Mouse (Mus musculus) embryonic facial prominence, embryonic 11.5 days (tissue): ENCODE measurements around the gene Ntrk1. TPM values are rescaled to one million over a fixed set of nuclear protein-coding genes. Genes with fewer than 3 reads are reported as not detected.
A peak's percentile ranks its signal among the peaks of the same experiment; 100 is the strongest.

Experiments
- ATAC-seq: fragments of 200-750 bp; cut with Nextera tagmentation; replicated peaks from 2 replicates; pipeline ENCODE4 v1.8.0; 2017; ENCODE audit warnings: low read depth; ENCODE audit not compliant: insufficient number of reproducible peaks, low FRiP score, low TSS enrichment
- DNase-seq: peaks from one replicate; pipeline ENCODE4 v3.0.0-alpha.2; 2015; ENCODE audit warnings: low spot score
- H3K27ac ChIP-seq: fragments of 300-500 bp; sonication (generic); replicated peaks from 2 replicates; pipeline ENCODE4 v1.5.1; 2014; ENCODE audit warnings: mild to moderate bottlenecking, low read depth, low read length, control low read depth
- H3K27me3 ChIP-seq: fragments of 300-500 bp; sonication (generic); 2 replicates; pipeline ENCODE4 v1.6.1; 2014; ENCODE audit warnings: mild to moderate bottlenecking, low read length, moderate library complexity, mixed read lengths; ENCODE audit not compliant: control insufficient read depth, insufficient read depth
- H3K36me3 ChIP-seq: fragments of 300-500 bp; sonication (generic); replicated peaks from 2 replicates; pipeline ENCODE4 v1.6.1; 2014; ENCODE audit warnings: low read depth, mild to moderate bottlenecking, low read length, moderate library complexity, mixed read lengths; ENCODE audit not compliant: control insufficient read depth, insufficient read depth
- H3K4me1 ChIP-seq: fragments of 300-500 bp; sonication (generic); 2 replicates; pipeline ENCODE4 v1.6.1; 2014; ENCODE audit warnings: low read length, mixed read lengths; ENCODE audit not compliant: control insufficient read depth, insufficient read depth
- H3K4me2 ChIP-seq: fragments of 300-500 bp; sonication (generic); 2 replicates; pipeline ENCODE4 v1.6.1; 2014; ENCODE audit warnings: low read depth, mild to moderate bottlenecking, control low read depth, low read length, moderate library complexity
- H3K4me3 ChIP-seq: fragments of 300-500 bp; sonication (generic); 2 replicates; pipeline ENCODE4 v1.5.1; 2014; ENCODE audit warnings: low read depth, low read length, control low read depth
- H3K9ac ChIP-seq: fragments of 300-500 bp; sonication (generic); replicated peaks from 2 replicates; pipeline ENCODE4 v1.6.1; 2014; ENCODE audit warnings: mild to moderate bottlenecking, control low read depth, low read length
- H3K9me3 ChIP-seq: fragments of 300-500 bp; sonication (generic); replicated peaks from 2 replicates; pipeline ENCODE4 v1.6.1; 2016; ENCODE audit warnings: mild to moderate bottlenecking, low read length, inconsistent platforms, mixed read lengths; ENCODE audit not compliant: control insufficient read depth
- WGBS: fragments of 180-500 bp; shearing (Covaris S2); extraction: QIAGEN DNeasy Blood & Tissue Kit; methylation state at CpG from one replicate; pipeline ENCODE4 v1.1.7; 2014; 5-methylcytosine and 5-hydroxymethylcytosine counted together
- polyA plus RNA-seq: library from polyadenylated mRNA; unstranded; fragments of >200 nt; fragmentation: Nextera tagmentation; extraction: Ambion mirVana; gene quantifications from 2 replicates; pipeline ENCODE4 v1.2.1, GENCODE M21; 2014

Ntrk1 gene
- polyA plus RNA-seq, 1 experiment from 2014 or later: 7.4 TPM

GRCm38 (mm10) chr3:87748431-87748830 lies 46.5 kb downstream of the Ntrk1 start, which contains the start of gene Lrrc71:
Lrrc71 (minus strand) TSS chr3:87748625.
- no peak within 1 kb of the TSS for H3K4me2 ChIP-seq
- no peak for ATAC-seq
- H3K27me3 ChIP-seq: no peaks in the 10 kb centered on the region
- 55% methylated on average over 13 of the region's 13 CpGs for WGBS
- no peaks in the 10 kb centered on the region for H3K36me3 ChIP-seq
- H3K9ac ChIP-seq: no peak within 1 kb of the TSS
- no peak within 1 kb of the TSS for H3K4me3 ChIP-seq
- no peak for DNase-seq
- H3K27ac ChIP-seq: no peak within 1 kb of the TSS
- H3K4me1 ChIP-seq: peaks cover 2% of the 10 kb centered on the region
- H3K9me3 ChIP-seq: no peaks in the 10 kb centered on the region

GRCm38 (mm10) chr3:87745036-87745659 lies 49.8 kb downstream of the Ntrk1 start:
- Histone ChIP-seq H3K4me3 (no peak overlapping the region; the same call in 1 of the 2 replicates), H3K27ac (0 out of 2 replicates have a peak overlapping the region, but pooled peaks have one; percentile 16), H3K9me3 (no peaks in the 10 kb centered on the region), H3K27me3 (no peaks in the 10 kb centered on the region), H3K4me1 (peaks cover 2% of the 10 kb centered on the region), H3K36me3 (no peaks in the 10 kb centered on the region), H3K4me2 (peak overlapping the region; percentile 28), H3K9ac (no peak overlapping the region; the same call in 1 of the 2 replicates)
- 29% methylated on average over 17 of the region's 18 CpGs for WGBS
- peak; percentile 39 for DNase-seq
- no peak for ATAC-seq

GRCm38 (mm10) chr3:87743927-87744326 lies 51.0 kb downstream of the Ntrk1 start:
- Histone ChIP-seq H3K27ac (no peak overlapping the region), H3K9ac (no peak overlapping the region), H3K36me3 (no peaks in the 10 kb centered on the region), H3K4me3 (no peak overlapping the region), H3K4me2 (no peak overlapping the region), H3K4me1 (peaks cover 2% of the 10 kb centered on the region), H3K27me3 (no peaks in the 10 kb centered on the region), H3K9me3 (no peaks in the 10 kb centered on the region)
- ATAC-seq (no peak), DNase-seq (no peak)
- 87% methylated on average over 4 of the region's 4 CpGs for WGBS

- H3K27me3 ChIP-seq: no peaks in the 10 kb centered on the region
- H3K36me3 ChIP-seq: no peaks in the 10 kb centered on the region
- H3K9ac ChIP-seq: no peak overlapping the region
- WGBS: 86% methylated on average over 16 of the region's 16 CpGs
- ATAC-seq (no peak), DNase-seq (no peak)
- H3K27ac ChIP-seq: no peak overlapping the region
- H3K4me3 ChIP-seq: no peak overlapping the region
- H3K4me2 ChIP-seq: no peak overlapping the region
- H3K4me1 ChIP-seq: no peaks in the 10 kb centered on the region; the same call in 1 of the 2 replicates
- H3K9me3 ChIP-seq: no peaks in the 10 kb centered on the region
Observed at GRCm38 (mm10) chr3:87742735-87743134, 52.2 kb downstream of the Ntrk1 start.

GRCm38 (mm10) chr3:87742013-87742412 lies 52.9 kb downstream of the Ntrk1 start:
- 89% methylated on average over 3 of the region's 3 CpGs for WGBS
- H3K4me3 ChIP-seq: no peak overlapping the region
- H3K9me3 ChIP-seq: no peaks in the 10 kb centered on the region
- no peak for DNase-seq
- no peak for ATAC-seq
- H3K36me3 ChIP-seq: no peaks in the 10 kb centered on the region
- H3K4me2 ChIP-seq: no peak overlapping the region
- no peak overlapping the region for H3K9ac ChIP-seq
- no peaks in the 10 kb centered on the region for H3K27me3 ChIP-seq
- H3K27ac ChIP-seq: no peak overlapping the region
- H3K4me1 ChIP-seq: no peaks in the 10 kb centered on the region; the same call in 1 of the 2 replicates

- Histone ChIP-seq H3K4me2 (no peak overlapping the region), H3K4me1 (no peaks in the 10 kb centered on the region; the same call in 1 of the 2 replicates), H3K9ac (no peak overlapping the region), H3K4me3 (no peak overlapping the region), H3K36me3 (peaks cover 9% of the 10 kb centered on the region), H3K27ac (no peak overlapping the region), H3K27me3 (no peaks in the 10 kb centered on the region), H3K9me3 (no peaks in the 10 kb centered on the region)
- ATAC-seq: no peak
- no peak for DNase-seq
- 80% methylated on average over 5 of the region's 5 CpGs for WGBS
Observed at GRCm38 (mm10) chr3:87738906-87739305, 56.1 kb downstream of the Ntrk1 start.

GRCm38 (mm10) chr3:87735335-87735734 lies 59.6 kb downstream of the Ntrk1 start:
- Histone ChIP-seq H3K4me3 (no peak overlapping the region), H3K36me3 (peaks cover 21% of the 10 kb centered on the region), H3K4me2 (no peak overlapping the region), H3K9me3 (no peaks in the 10 kb centered on the region), H3K9ac (no peak overlapping the region), H3K4me1 (no peaks in the 10 kb centered on the region; the same call in 1 of the 2 replicates), H3K27ac (no peak overlapping the region), H3K27me3 (no peaks in the 10 kb centered on the region)
- DNase-seq (no peak), ATAC-seq (no peak)
- WGBS: 70% methylated on average over 9 of the region's 9 CpGs

GRCm38 (mm10) chr3:87733984-87734761 lies 60.8 kb downstream of the Ntrk1 start:
- WGBS: 83% methylated on average over 11 of the region's 11 CpGs
- H3K36me3 ChIP-seq: peaks cover 24% of the 10 kb centered on the region
- no peak for ATAC-seq

More at GRCm38 (mm10) chr3:87733984-87734761, 60.8 kb downstream of the Ntrk1 start:
- Histone ChIP-seq H3K9me3 (no peaks in the 10 kb centered on the region), H3K4me3 (no peak overlapping the region), H3K4me2 (no peak overlapping the region), H3K4me1 (no peaks in the 10 kb centered on the region; the same call in 1 of the 2 replicates), H3K27me3 (no peaks in the 10 kb centered on the region), H3K9ac (no peak overlapping the region), H3K27ac (no peak overlapping the region)
- no peak for DNase-seq
